Mouse (Mus musculus) hindbrain, embryonic 10.5 days (tissue): Measurements from ENCODE around the gene 5730409E04Rik. TPM values are rescaled to one million over a fixed set of nuclear protein-coding genes. Genes with fewer than 3 reads are reported as not detected.

Source experiments
- DNase-seq: peaks from one replicate; pipeline ENCODE4 v3.0.0-alpha.2; 2017; ENCODE audit warnings: low spot score
- H3K27ac ChIP-seq: fragments of 300-500 bp; sonication (generic); 2 replicates; pipeline ENCODE4 v1.5.1; 2016; ENCODE audit warnings: mild to moderate bottlenecking, moderate library complexity
- H3K27me3 ChIP-seq: fragments of 300-500 bp; sonication (generic); 2 replicates; pipeline ENCODE4 v1.6.1; 2016; ENCODE audit warnings: mild to moderate bottlenecking; ENCODE audit not compliant: poor library complexity, insufficient read depth, severe bottlenecking
- H3K36me3 ChIP-seq: fragments of 300-500 bp; sonication (generic); 2 replicates; pipeline ENCODE4 v1.6.1; 2016; ENCODE audit warnings: mild to moderate bottlenecking, moderate library complexity
- H3K4me1 ChIP-seq: fragments of 300-500 bp; sonication (generic); replicated peaks from 2 replicates; pipeline ENCODE4 v1.6.1; 2016; ENCODE audit warnings: mild to moderate bottlenecking
- H3K4me3 ChIP-seq: fragments of 300-500 bp; sonication (generic); 2 replicates; pipeline ENCODE4 v1.5.1; 2016; ENCODE audit warnings: mild to moderate bottlenecking, moderate library complexity
- H3K9me3 ChIP-seq: fragments of 300-500 bp; sonication (generic); 2 replicates; pipeline ENCODE4 v1.6.1; 2016; ENCODE audit warnings: mild to moderate bottlenecking, moderate library complexity
- WGBS: fragments of 180-500 bp; shearing (Covaris S2); methylation state at CpG from one replicate; pipeline ENCODE4 v1.1.7; 2016; 5-methylcytosine and 5-hydroxymethylcytosine counted together
- polyA plus RNA-seq: library from polyadenylated mRNA; unstranded; fragments of >200 nt; fragmentation: Nextera tagmentation; extraction: Ambion mirVana; gene quantifications from 2 replicates; pipeline ENCODE4 v1.2.1, GENCODE M21; 2016

Gene 5730409E04Rik
- polyA plus RNA-seq, 1 experiment from 2014 or later = 2.4 TPM

DNA sequence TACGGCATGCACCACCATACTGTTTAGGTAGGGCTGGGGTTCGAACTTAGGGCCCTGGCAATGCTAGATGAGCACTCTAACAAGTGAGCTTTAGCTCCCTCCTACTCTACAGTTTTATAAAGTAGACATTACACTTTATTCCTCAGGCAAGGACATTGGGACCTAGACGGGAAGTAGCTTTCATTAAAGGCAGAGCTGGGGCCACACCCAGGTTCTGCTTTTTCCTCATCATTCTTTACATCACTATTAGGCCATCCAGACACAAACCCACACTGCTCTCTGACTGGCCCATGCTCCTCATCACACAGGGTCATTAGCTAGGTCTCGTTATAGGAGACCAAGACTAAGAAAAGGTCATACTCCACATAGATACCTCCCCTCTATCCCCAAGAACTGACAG is 34.2 kb downstream of the 5730409E04Rik start:
- WGBS = 83% methylated on average over 4 of the region's 4 CpGs
- Histone ChIP-seq H3K4me1 (peaks cover 7% of the 10 kb centered on the region; the same call in 1 of the 2 replicates), H3K9me3 (no peaks in the 10 kb centered on the region), H3K27me3 (peaks cover 1% of the 10 kb centered on the region; the same call in 1 of the 2 replicates), H3K4me3 (no peak overlapping the region), H3K27ac (no peak overlapping the region), H3K36me3 (no peaks in the 10 kb centered on the region)
- no peak for DNase-seq

DNA sequence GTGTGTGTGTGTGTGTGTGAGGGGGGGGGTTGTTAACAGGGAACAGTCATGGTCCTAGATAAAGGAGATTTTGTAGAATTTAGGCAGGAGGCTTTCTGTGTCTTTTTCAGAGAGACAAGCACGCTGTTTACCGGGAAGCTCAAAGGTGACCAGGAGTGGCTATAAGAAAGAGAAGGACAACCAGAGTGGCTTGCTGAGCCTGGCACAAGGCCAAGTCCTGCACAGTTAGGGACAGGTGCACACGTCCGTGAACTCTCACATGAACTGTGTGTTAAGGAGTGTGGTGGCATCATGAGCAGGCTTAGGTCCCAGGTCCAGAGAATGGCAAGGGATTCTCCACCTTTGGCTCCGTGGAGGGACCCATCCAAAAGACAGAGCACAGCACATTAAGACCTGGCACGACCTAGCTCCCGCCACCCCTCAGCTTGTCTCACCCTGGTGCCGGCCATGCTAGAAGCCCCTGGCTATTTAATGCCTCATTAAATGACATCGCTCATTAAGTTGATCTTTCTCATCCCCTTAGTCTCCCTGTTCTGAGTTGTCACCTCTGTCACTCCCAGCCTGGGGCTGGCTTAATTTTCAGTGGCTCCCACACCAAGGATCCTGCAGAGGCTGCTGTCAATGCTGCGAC is 34.8 kb downstream of the 5730409E04Rik start:
- Histone ChIP-seq H3K27me3 (no peaks in the 10 kb centered on the region), H3K36me3 (no peaks in the 10 kb centered on the region), H3K9me3 (no peaks in the 10 kb centered on the region), H3K4me3 (no peak overlapping the region), H3K4me1 (peaks cover 3% of the 10 kb centered on the region; the same call in 1 of the 2 replicates), H3K27ac (no peak overlapping the region)
- WGBS = 81% methylated on average over 10 of the region's 10 CpGs
- no peak for DNase-seq

DNA sequence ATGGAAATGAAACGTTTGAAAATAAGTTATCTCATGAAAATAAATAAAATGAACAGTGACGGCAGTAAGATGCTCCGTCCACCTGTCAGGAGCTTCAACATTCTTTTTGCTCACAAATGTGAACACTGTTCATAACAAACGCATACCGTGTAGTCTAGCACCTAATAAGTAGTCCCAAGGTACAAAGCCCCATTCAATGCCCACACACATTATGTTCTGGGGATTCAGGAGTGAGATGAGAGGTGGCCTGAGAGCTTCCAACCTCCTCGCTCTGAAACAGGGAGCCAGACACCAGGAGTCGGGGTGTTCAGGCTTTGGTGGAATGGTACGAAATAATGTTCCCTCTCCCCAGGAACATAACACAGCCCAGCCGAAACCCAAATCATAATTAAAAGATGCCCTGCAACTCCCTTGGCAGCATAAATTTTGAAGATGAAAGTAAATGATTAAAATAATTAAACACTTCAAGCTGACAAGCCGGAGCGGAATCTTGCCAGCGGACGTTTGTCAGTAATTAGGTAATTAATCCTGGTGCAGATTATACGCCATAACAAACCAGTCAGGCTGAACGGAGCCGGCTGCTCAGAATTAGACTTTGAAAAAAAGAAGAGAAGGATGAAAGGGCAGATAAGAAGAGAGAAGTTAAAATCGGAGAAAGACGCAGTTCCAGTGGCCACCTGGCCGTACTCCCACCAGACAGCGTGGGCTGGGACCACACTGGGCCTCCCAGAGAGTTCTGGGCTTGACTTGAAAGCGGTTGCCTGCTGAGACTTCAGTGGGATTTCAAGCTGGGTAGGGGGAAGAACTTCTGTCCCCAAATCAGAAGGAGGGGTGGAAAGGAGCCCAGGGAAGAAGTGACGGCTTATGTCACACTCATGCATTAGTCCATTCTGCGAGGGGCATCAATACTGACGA is 38.6 kb downstream of the 5730409E04Rik start:
- Histone ChIP-seq H3K9me3 (no peaks in the 10 kb centered on the region), H3K27me3 (no peaks in the 10 kb centered on the region), H3K4me3 (no peak overlapping the region), H3K4me1 (peaks cover 3% of the 10 kb centered on the region; the same call in 1 of the 2 replicates), H3K27ac (no peak overlapping the region), H3K36me3 (no peaks in the 10 kb centered on the region)
- 61% methylated on average over 24 of the region's 24 CpGs for WGBS
- no peak for DNase-seq

DNA sequence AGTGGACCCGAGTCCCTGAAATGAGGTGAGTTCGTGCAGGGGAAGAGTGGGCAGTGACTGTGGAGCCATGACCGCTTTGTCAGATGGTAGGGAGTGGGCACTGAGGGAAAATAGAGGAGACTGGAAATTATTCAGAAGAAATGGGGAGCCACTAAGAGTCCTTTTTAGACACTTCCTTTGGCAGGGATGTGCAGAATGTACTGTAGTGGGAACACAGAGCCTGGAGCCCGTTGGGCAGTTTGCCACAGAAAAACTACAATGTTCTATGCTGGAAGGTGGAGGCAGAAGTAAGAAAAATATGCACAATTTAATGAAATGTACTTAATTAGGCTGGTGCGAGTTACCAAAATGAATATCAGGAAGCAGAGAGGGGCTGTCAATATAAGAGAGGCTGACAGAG is 43.5 kb downstream of the 5730409E04Rik start:
- Histone ChIP-seq H3K36me3 (no peaks in the 10 kb centered on the region), H3K4me3 (no peak overlapping the region), H3K27me3 (no peaks in the 10 kb centered on the region; the same call in 1 of the 2 replicates), H3K27ac (no peak overlapping the region), H3K4me1 (peaks cover 3% of the 10 kb centered on the region; the same call in 1 of the 2 replicates), H3K9me3 (no peaks in the 10 kb centered on the region)
- DNase-seq = no peak
- WGBS = 83% methylated on average over 5 of the region's 5 CpGs

DNA sequence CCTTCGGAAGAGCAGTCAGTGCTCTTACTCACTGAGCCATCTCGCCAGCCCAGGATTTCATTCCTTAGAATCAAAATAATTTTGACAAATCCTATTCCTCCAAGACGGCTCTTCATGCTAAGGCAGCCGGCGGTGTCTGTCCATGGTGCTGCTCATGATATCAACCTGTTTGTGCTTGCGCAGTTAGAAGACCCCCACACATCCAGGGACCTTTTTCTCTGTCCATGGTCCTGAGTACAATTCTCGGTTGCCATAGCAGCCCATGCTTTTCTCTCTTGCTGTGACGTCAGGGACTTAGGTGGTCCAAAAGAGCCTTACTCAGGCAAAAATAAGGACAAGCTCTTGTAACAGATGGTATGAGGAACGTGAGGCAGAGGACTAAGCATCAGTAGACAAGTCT is 45.7 kb downstream of the 5730409E04Rik start:
- no peaks in the 10 kb centered on the region; the same call in 1 of the 2 replicates for H3K27me3 ChIP-seq
- H3K36me3 ChIP-seq = no peaks in the 10 kb centered on the region
- no peak overlapping the region for H3K4me3 ChIP-seq
- WGBS = 15% methylated on average over 9 of the region's 9 CpGs
- peak; percentile 70 for DNase-seq
- no peak overlapping the region for H3K27ac ChIP-seq
- no peaks in the 10 kb centered on the region for H3K9me3 ChIP-seq
- H3K4me1 ChIP-seq = no peaks in the 10 kb centered on the region

DNA sequence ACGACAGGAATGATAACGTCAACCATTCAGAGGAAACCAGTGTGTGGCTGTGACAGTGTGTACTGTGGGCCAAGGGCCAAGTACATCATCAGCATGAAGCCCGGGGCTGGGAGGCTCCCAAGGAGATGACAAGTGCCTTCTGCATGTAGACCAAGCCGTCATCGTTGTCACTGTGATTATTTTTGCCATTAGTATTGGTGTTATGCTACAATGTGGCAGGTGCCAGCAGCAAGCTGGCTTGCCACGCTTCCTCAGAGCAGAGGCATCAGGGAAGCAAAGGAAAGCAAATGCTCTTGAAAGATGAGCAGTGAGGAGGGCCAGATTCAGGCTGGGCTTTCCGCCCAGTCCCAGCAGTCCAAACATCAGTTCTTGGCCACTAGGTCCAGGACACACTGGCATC is 51.6 kb downstream of the 5730409E04Rik start:
- DNase-seq = no peak

More for the DNA sequence above, 51.6 kb downstream of the 5730409E04Rik start:
- H3K4me3 ChIP-seq = no peak overlapping the region
- H3K4me1 ChIP-seq = no peaks in the 10 kb centered on the region
- H3K9me3 ChIP-seq = no peaks in the 10 kb centered on the region
- WGBS = 85% methylated on average over 7 of the region's 7 CpGs
- no peaks in the 10 kb centered on the region; the same call in 1 of the 2 replicates for H3K27me3 ChIP-seq
- H3K27ac ChIP-seq = no peak overlapping the region
- no peaks in the 10 kb centered on the region for H3K36me3 ChIP-seq

Other genes with a start within 250 kb of the 5730409E04Rik start
- 12.6 and 12.7 TPM in 2 replicates for gene Ago3, start 180.3 kb upstream of the 5730409E04Rik start, polyA plus RNA-seq
- gene Ago1, start 141.2 kb upstream of the 5730409E04Rik start, polyA plus RNA-seq = 11.8 and 13.2 TPM in 2 replicates
- 1.8 and 2.8 TPM in 2 replicates for gene Ago4, start 76.3 kb upstream of the 5730409E04Rik start, polyA plus RNA-seq
- 41.8 and 58.7 TPM in 2 replicates for gene Clspn, start 52.9 kb upstream of the 5730409E04Rik start, polyA plus RNA-seq
- 581 and 598 TPM in 2 replicates for gene Psmb2, start 67.8 kb downstream of the 5730409E04Rik start, polyA plus RNA-seq
- 0.73 and 1.8 TPM in 2 replicates for gene Tfap2e, start 126.4 kb downstream of the 5730409E04Rik start, polyA plus RNA-seq
- 35.6 and 49.1 TPM in 2 replicates for gene Ncdn, start 143.6 kb downstream of the 5730409E04Rik start, polyA plus RNA-seq
- 25.3 and 31.4 TPM in 2 replicates for gene AU040320, start 143.7 kb downstream of the 5730409E04Rik start, polyA plus RNA-seq